Mouse (Mus musculus) ES-Bruce4 (cell line): ENCODE results near the gene Ovca2.

Experiments used
- CTCF ChIP-seq: IDR thresholded peaks from one replicate; pipeline ENCODE4 v1.8.1; 2011; ENCODE audit warnings: low read depth, low read length
- POLR2A ChIP-seq: IDR thresholded peaks from one replicate; pipeline ENCODE4 v1.8.1; 2011; ENCODE audit warnings: low read length; ENCODE audit not compliant: insufficient read depth

DNA sequence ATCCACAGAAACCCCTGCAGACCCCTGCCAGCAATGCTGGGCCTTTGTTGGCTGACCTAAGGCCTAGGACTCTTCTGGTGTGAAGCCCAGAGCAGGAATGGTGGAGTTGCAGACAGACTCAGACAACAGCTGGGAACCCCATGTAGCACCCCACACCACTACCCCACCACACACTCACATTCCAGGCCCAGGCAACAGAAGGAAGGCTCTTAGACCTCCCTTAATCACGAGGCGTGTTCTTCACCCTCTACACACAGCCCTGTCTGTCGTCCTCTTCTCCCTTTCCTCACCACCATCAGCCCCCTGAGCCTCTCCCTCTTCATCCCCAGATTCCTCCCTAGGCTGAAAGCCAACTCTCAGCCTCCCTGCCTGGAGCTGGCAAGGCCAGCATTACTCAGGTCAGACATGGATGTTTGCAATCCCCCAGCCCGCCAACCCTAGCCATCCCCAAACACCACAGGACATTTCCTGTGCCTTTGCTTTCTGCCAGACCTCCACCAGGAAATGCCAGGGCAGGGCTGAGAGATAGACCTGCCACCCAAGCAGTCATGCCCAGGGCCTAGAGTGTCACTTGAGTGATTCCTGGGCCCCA, 17.1 kb downstream of the Ovca2 start:
- no peak for TF ChIP-seq POLR2A
- TF ChIP-seq CTCF: no peak
